Mouse (Mus musculus): Measurements from ENCODE around the gene Olfr933. TPM values are rescaled to one million over a fixed set of nuclear protein-coding genes. Genes with fewer than 3 reads are reported as not detected.

Gene Olfr933
- not detected in 4 replicates for total RNA-seq (2023; ENCODE audit: inconsistent age)

GRCm38 (mm10) chr9:38972013-38972412 is at the start of gene Olfr933:
Gene Olfr933, plus strand, starts transcription at chr9:38972313.

GRCm38 (mm10) chr9:38929509-38929908 is 42.6 kb upstream of the Olfr933 start, which contains the start of gene Olfr930:
Gene Olfr930, plus strand, starts transcription at chr9:38929809.

GRCm38 (mm10) chr9:38988215-38988614 is 16.1 kb downstream of the Olfr933 start, which contains the start of gene Olfr934:
Gene Olfr934, minus strand, starts transcription at chr9:38988315.

DNA sequence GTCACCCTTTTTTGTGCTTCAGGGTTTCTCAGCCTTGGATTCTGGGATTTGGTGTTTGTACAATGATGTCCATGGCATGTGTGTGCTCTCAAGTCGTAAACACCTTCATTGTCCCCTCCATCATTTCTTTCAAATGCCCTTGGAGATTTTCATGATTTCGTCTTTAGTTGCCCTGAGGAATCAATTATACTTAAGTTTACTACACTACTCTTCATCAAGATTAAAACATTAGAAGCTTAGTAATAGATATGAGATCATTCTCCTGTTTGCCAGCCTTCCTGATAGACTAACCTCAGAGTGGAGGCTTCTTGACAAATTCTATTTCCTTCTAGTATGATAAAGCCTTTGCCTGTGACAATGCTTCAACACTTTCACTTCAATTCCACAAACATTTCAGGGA is 27.5 kb downstream of the Olfr933 start, which contains the start of gene Olfr935:
TSS of gene Olfr935 (minus strand) at position 101 of the 400 bp plus-strand sequence.

GRCm38 (mm10) chr9:39023277-39023676 is 51.2 kb downstream of the Olfr933 start, which contains the start of gene Olfr146:
Gene Olfr146, minus strand, starts transcription at chr9:39023377.

Other genes starting within 250 kb of the Olfr933 start
- gene Olfr920, start 220.0 kb upstream of the Olfr933 start, total RNA-seq (2023; ENCODE audit: inconsistent age): 0.13 to 0.21 TPM in 2 of 4 replicates, not detected in the others
- gene Olfr921, start 199.2 kb upstream of the Olfr933 start, total RNA-seq (2023; ENCODE audit: inconsistent age): not detected in 4 replicates
- gene Olfr922, start 157.7 kb upstream of the Olfr933 start, total RNA-seq (2023; ENCODE audit: inconsistent age): not detected in 4 replicates
- not detected in 4 replicates for gene Olfr923, start 145.8 kb upstream of the Olfr933 start, total RNA-seq (2023; ENCODE audit: inconsistent age)
- gene Olfr924, start 127.9 kb upstream of the Olfr933 start, total RNA-seq (2023; ENCODE audit: inconsistent age): not detected in 4 replicates
- not detected in 4 replicates for gene Olfr26, start 117.3 kb upstream of the Olfr933 start, total RNA-seq (2023; ENCODE audit: inconsistent age)
- gene Olfr926, start 95.2 kb upstream of the Olfr933 start, total RNA-seq (2023; ENCODE audit: inconsistent age): not detected in 4 replicates
- not detected in 4 replicates for gene Olfr930, start 42.5 kb upstream of the Olfr933 start, total RNA-seq (2023; ENCODE audit: inconsistent age)
- not detected in 4 replicates for gene Olfr934, start 16.0 kb downstream of the Olfr933 start, total RNA-seq (2023; ENCODE audit: inconsistent age)
- not detected in 4 replicates for gene Olfr935, start 27.4 kb downstream of the Olfr933 start, total RNA-seq (2023; ENCODE audit: inconsistent age)
- gene Olfr146, start 51.1 kb downstream of the Olfr933 start, total RNA-seq (2023; ENCODE audit: inconsistent age): not detected in 4 replicates
- not detected in 4 replicates for gene Olfr937, start 92.6 kb downstream of the Olfr933 start, total RNA-seq (2023; ENCODE audit: inconsistent age)
- gene Olfr938, start 106.6 kb downstream of the Olfr933 start, total RNA-seq (2023; ENCODE audit: inconsistent age): not detected in 4 replicates
- not detected in 4 replicates for gene Olfr27, start 155.8 kb downstream of the Olfr933 start, total RNA-seq (2023; ENCODE audit: inconsistent age)
- gene Olfr943, start 194.0 kb downstream of the Olfr933 start, total RNA-seq (2023; ENCODE audit: inconsistent age): not detected in 4 replicates
- not detected in 4 replicates for gene Olfr944, start 229.6 kb downstream of the Olfr933 start, total RNA-seq (2023; ENCODE audit: inconsistent age)